Mouse (Mus musculus): ENCODE data around the gene Pms2. TPM values are rescaled to one million over a fixed set of nuclear protein-coding genes. Genes with fewer than 3 reads are reported as not detected.

The Pms2 gene
- polyA plus RNA-seq, 1 experiment from 2014 or later = 11.4 TPM

- H3K36me3 ChIP-seq (ENCODE audit: control insufficient read depth, insufficient read depth) = no peaks in the 10 kb centered on the region
- H3K27me3 ChIP-seq (ENCODE audit: control insufficient read depth, insufficient read depth, low read depth, low read length) = no peaks in the 10 kb centered on the region
- no peaks in the 10 kb centered on the region for H3K9me3 ChIP-seq (replicated peaks; ENCODE audit: control insufficient read depth, low read length)
- no peak overlapping the region for H3K9ac ChIP-seq (ENCODE audit: low read depth, low read length)
- WGBS (ENCODE audit: insufficient replicate concordance) = 46% methylated on average over 4 of the region's 4 CpGs
- no peak overlapping the region for H3K4me3 ChIP-seq (ENCODE audit: low read depth, low read length)
- H3K4me2 ChIP-seq (ENCODE audit: low read depth, low read length) = peak overlapping the region; percentile 25
- ATAC-seq (ENCODE audit: low read depth) = peak; percentile 82
- peaks cover 47% of the 10 kb centered on the region for H3K4me1 ChIP-seq (ENCODE audit: control insufficient read depth, low read depth, low read length)
- peak overlapping the region; percentile 87 for H3K27ac ChIP-seq (ENCODE audit: low read length)
These were observed 65.3 kb downstream of the Pms2 start for GRCm38 (mm10) chr5:143974931-143975630.

GRCm38 (mm10) chr5:143975631-143975933, 65.8 kb downstream of the Pms2 start:
- Histone ChIP-seq H3K4me1 (ENCODE audit: control insufficient read depth, low read depth, low read length) (peaks cover 47% of the 10 kb centered on the region), H3K9me3 (replicated peaks; ENCODE audit: control insufficient read depth, low read length) (no peaks in the 10 kb centered on the region), H3K27me3 (ENCODE audit: control insufficient read depth, insufficient read depth, low read depth, low read length) (no peaks in the 10 kb centered on the region), H3K9ac (ENCODE audit: low read depth, low read length) (no peak overlapping the region), H3K36me3 (ENCODE audit: control insufficient read depth, insufficient read depth) (no peaks in the 10 kb centered on the region), H3K4me2 (ENCODE audit: low read depth, low read length) (peak overlapping the region; percentile 25; the same call in 1 of the 2 replicates), H3K4me3 (ENCODE audit: low read depth, low read length) (no peak overlapping the region), H3K27ac (ENCODE audit: low read length) (peak overlapping the region; percentile 87)
- peak; percentile 9 for ATAC-seq (ENCODE audit: low read depth)
- WGBS (ENCODE audit: insufficient replicate concordance) = 34% methylated on average over 2 of the region's 2 CpGs

GRCm38 (mm10) chr5:143976232-143976631, 66.5 kb downstream of the Pms2 start:
- peak overlapping the region; percentile 19; the same call in 1 of the 2 replicates for H3K4me3 ChIP-seq (ENCODE audit: low read depth, low read length)
- H3K4me1 ChIP-seq (ENCODE audit: control insufficient read depth, low read depth, low read length) = peaks cover 47% of the 10 kb centered on the region
- H3K27ac ChIP-seq (ENCODE audit: low read length) = peak overlapping the region; percentile 65
- no peaks in the 10 kb centered on the region for H3K27me3 ChIP-seq (ENCODE audit: control insufficient read depth, insufficient read depth, low read depth, low read length)
- H3K36me3 ChIP-seq (ENCODE audit: control insufficient read depth, insufficient read depth) = no peaks in the 10 kb centered on the region
- 71% methylated on average over 11 of the region's 11 CpGs for WGBS (ENCODE audit: insufficient replicate concordance)
- H3K4me2 ChIP-seq (ENCODE audit: low read depth, low read length) = peak overlapping the region; percentile 52
- H3K9ac ChIP-seq (ENCODE audit: low read depth, low read length) = no peak overlapping the region
- H3K9me3 ChIP-seq (replicated peaks; ENCODE audit: control insufficient read depth, low read length) = no peaks in the 10 kb centered on the region
- peak; percentile 42 for ATAC-seq (ENCODE audit: low read depth)

DNA sequence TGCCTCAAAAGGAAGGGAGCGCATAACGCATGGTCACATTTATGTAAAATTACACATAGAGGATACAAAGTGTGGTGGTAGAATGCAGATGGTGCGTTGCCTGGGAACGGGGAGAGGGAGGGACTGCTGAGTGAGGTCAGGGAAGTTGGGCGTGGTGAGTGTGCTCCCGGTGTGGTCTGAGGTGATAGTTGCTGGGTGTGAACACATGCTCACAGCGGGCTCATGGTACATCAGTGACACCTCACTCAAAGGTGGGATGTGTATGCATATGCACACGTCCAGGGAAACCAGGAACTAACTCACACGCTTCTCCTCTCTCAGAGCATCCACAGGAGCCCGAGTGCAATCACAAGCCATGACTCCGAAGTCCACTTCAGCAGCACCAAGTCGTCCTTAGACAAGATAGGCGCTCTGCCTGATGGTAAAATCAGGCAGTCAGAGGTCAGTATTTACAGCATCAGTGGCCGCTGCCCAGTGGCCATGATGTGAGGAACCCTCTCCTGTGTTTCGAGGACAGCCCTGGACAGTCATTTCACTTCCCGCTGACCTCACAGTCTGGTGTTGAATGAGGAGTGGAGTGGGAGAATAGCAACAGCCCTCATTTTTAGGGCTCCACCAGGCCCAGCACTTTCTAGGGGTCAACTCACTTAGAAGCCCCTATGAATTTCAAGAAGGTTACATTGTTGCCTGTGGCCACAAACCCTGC, 67.1 kb downstream of the Pms2 start:
- Histone ChIP-seq H3K4me2 (ENCODE audit: low read depth, low read length) (peak overlapping the region; percentile 52), H3K9me3 (replicated peaks; ENCODE audit: control insufficient read depth, low read length) (no peaks in the 10 kb centered on the region), H3K4me1 (ENCODE audit: control insufficient read depth, low read depth, low read length) (peaks cover 47% of the 10 kb centered on the region), H3K9ac (ENCODE audit: low read depth, low read length) (peak overlapping the region; percentile 40), H3K27me3 (ENCODE audit: control insufficient read depth, insufficient read depth, low read depth, low read length) (no peaks in the 10 kb centered on the region), H3K27ac (ENCODE audit: low read length) (peak overlapping the region; percentile 68), H3K4me3 (ENCODE audit: low read depth, low read length) (peak overlapping the region; percentile 19), H3K36me3 (ENCODE audit: control insufficient read depth, insufficient read depth) (no peaks in the 10 kb centered on the region)
- 48% methylated on average over 16 of the region's 16 CpGs for WGBS (ENCODE audit: insufficient replicate concordance)
- peak; percentile 93 for ATAC-seq (ENCODE audit: low read depth)

DNA sequence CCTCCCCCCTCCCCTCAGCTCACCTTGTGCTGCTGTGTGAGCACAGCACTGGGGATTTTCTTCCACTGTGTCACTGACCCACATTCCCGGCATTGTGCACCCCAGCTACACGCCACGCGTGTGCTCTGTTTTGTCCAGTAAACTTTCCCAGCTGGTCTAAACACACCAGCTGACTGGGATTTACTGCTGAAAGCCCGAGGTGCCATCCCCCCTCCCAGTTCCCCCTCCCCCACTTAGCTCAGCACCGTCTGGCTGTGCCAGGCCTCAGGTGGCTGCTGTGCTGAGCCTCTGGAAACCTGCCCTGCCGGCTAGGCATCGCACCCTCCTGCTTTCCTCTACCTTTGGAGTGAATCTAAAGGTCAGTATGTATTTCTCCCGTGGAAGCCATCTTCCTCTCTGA, 71.1 kb downstream of the Pms2 start:
- Histone ChIP-seq H3K4me3 (ENCODE audit: low read depth, low read length) (no peak overlapping the region), H3K36me3 (ENCODE audit: control insufficient read depth, insufficient read depth) (no peaks in the 10 kb centered on the region), H3K4me1 (ENCODE audit: control insufficient read depth, low read depth, low read length) (peaks cover 19% of the 10 kb centered on the region), H3K9ac (ENCODE audit: low read depth, low read length) (no peak overlapping the region), H3K4me2 (ENCODE audit: low read depth, low read length) (no peak overlapping the region), H3K9me3 (replicated peaks; ENCODE audit: control insufficient read depth, low read length) (no peaks in the 10 kb centered on the region), H3K27ac (ENCODE audit: low read length) (no peak overlapping the region), H3K27me3 (ENCODE audit: control insufficient read depth, insufficient read depth, low read depth, low read length) (no peaks in the 10 kb centered on the region)
- WGBS (ENCODE audit: insufficient replicate concordance) = 57% methylated on average over 9 of the region's 9 CpGs
- ATAC-seq (ENCODE audit: low read depth) = no peak

- Histone ChIP-seq H3K4me1 (ENCODE audit: control insufficient read depth, low read depth, low read length) (peaks cover 4% of the 10 kb centered on the region), H3K27ac (ENCODE audit: low read length) (no peak overlapping the region), H3K9me3 (replicated peaks; ENCODE audit: control insufficient read depth, low read length) (no peaks in the 10 kb centered on the region), H3K9ac (ENCODE audit: low read depth, low read length) (no peak overlapping the region), H3K27me3 (ENCODE audit: control insufficient read depth, insufficient read depth, low read depth, low read length) (no peaks in the 10 kb centered on the region), H3K36me3 (ENCODE audit: control insufficient read depth, insufficient read depth) (peaks cover 3% of the 10 kb centered on the region; the same call in 1 of the 2 replicates), H3K4me3 (ENCODE audit: low read depth, low read length) (no peak overlapping the region), H3K4me2 (ENCODE audit: low read depth, low read length) (no peak overlapping the region)
- 62% methylated on average over 2 of the region's 2 CpGs for WGBS (ENCODE audit: insufficient replicate concordance)
- no peak for ATAC-seq (ENCODE audit: low read depth)
These were observed 72.6 kb downstream of the Pms2 start for GRCm38 (mm10) chr5:143982361-143982760.

Other genes with a start within 250 kb of the Pms2 start
- gene Usp42, start 177.7 kb upstream of the Pms2 start, polyA plus RNA-seq (2015; fragmentation: Nextera tagmentation; extraction: Ambion mirVana) = 2.9 TPM in 2 replicates
- gene Eif2ak1, start 92.2 kb upstream of the Pms2 start, polyA plus RNA-seq (2015; fragmentation: Nextera tagmentation; extraction: Ambion mirVana) = 115 and 119 TPM in 2 replicates
- 0.42 and 0.52 TPM in 2 replicates for gene Ankrd61, start 12.3 kb upstream of the Pms2 start, polyA plus RNA-seq (2015; fragmentation: Nextera tagmentation; extraction: Ambion mirVana)
- 35.6 and 41.3 TPM in 2 replicates for gene Aimp2, start 117 bp upstream of the Pms2 start, polyA plus RNA-seq (2015; fragmentation: Nextera tagmentation; extraction: Ambion mirVana)
- gene Gm42421, start 18.2 kb downstream of the Pms2 start, polyA plus RNA-seq (2015; fragmentation: Nextera tagmentation; extraction: Ambion mirVana) = 0.13 and 0.33 TPM in 2 replicates
- gene Rsph10b, start 23.1 kb downstream of the Pms2 start, polyA plus RNA-seq (2015; fragmentation: Nextera tagmentation; extraction: Ambion mirVana) = 0.32 and 0.77 TPM in 2 replicates
- 33.4 and 34.1 TPM in 2 replicates for gene Ccz1, start 104.9 kb downstream of the Pms2 start, polyA plus RNA-seq (2015; fragmentation: Nextera tagmentation; extraction: Ambion mirVana)
- not detected in 2 replicates for gene Ocm, start 116.7 kb downstream of the Pms2 start, polyA plus RNA-seq (2015; fragmentation: Nextera tagmentation; extraction: Ambion mirVana)
- gene Lmtk2, start 190.5 kb downstream of the Pms2 start, polyA plus RNA-seq (2015; fragmentation: Nextera tagmentation; extraction: Ambion mirVana) = 1.9 and 2.3 TPM in 2 replicates